Mouse (Mus musculus) frontal cortex, postnatal 25 days (tissue): ENCODE data around the gene Tomm20l.
"Not testable (repeated sequence)": the region's sequence is repeated elsewhere in the genome, so short reads cannot be mapped to it uniquely, and the experiment has no call there.

Experiments used
- DNase-seq, 2 experiments: peaks; one replicate each; pipeline ENCODE4 v3.0.0; 2022; ENCODE audit warnings: low spot score in 2 of 2

The Tomm20l gene

DNA sequence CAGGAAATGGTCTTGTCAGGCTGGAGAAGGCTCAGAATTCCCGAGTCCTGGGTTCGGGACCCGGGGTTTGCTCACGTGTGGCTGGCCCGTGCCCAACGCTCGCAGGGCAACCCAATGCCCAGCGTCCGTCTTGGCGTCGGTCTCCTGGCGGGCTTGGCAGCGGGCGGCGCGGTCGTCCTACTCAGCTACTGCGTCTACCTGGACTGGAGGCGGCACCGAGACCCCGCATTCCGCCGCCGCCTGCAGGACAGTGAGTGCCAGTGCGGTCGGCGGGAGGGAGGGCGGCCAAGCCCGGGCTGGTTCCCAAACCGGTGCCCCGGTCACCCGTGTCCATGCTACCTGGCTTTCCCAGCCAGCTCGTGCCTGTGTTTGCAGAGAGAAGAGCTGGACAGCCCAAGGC is at the start of gene Tomm20l:
Gene Tomm20l, plus strand, starts transcription at position 98 of the 400 bp plus-strand sequence.
- no peak for DNase-seq

GRCm38 (mm10) chr12:71069846-71070245 is 41.4 kb upstream of the Tomm20l start:
- no peak for DNase-seq

DNA sequence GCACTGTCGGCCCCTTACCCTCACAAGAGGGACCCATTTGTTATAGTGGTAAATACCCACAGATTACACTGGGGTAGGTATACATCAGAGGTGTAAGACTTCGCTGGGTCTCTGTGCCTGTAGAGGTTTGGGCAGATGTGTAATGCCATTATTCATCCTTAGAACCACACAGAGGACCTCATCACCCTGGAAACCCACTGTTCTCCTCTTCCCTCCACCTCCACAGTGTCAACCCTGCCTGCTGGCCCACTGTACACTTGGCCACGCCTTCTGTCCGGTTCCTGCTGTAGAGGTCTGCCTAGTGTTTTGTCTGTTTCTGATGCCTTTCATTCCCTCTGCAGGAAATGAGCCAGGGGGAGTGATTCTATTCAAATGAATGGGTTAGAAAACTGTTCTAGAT is 39.2 kb upstream of the Tomm20l start:
- no peak for DNase-seq

DNA sequence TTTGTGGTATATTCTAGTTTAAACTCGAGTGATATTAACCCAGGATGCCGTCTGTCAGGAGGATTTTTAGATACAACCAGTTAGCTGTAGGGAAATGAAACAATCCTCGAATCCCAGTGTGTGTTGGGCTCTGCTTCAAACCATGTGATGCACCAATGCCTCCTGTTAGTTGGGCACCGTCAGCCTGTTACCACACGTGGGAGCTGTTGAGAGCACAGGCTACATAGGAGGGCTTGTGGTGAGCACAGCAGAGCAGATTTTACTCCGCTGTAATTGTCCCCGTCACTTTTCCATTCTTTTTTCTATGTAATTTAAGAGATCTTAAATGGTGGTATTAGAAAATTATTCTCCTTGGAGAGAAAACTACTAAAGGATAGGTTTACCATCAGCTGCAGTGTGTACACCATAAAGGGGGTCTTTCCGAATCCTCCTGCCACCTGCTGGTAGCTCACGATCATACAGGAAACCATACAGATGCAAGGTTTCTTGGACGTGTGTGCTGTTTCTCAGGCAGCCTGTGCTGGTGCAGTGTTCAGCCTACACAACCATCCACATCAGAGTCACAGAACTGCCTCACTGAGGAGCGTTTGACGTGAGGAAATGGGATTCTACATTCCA is 38.0 kb upstream of the Tomm20l start:
- DNase-seq = no peak

DNA sequence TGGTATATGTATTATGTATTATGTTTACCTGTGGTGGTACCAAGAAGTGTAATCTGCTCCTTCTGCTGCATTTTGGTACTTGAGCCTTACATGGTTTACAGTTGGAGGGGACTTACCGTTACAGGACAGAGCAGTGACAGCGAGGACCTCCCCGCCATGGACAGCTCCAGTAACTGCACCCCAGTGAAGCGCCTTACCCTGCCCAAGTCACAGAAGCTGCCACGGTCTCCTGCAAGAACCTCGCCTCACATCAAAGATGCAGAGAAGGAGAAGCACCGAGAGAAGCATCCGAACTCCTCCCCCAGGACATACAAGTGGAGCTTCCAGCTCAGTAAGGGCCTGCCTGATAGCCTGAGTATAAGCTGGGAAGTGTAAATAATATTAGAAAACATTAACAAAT is 24.9 kb upstream of the Tomm20l start:
- no peak for DNase-seq

DNA sequence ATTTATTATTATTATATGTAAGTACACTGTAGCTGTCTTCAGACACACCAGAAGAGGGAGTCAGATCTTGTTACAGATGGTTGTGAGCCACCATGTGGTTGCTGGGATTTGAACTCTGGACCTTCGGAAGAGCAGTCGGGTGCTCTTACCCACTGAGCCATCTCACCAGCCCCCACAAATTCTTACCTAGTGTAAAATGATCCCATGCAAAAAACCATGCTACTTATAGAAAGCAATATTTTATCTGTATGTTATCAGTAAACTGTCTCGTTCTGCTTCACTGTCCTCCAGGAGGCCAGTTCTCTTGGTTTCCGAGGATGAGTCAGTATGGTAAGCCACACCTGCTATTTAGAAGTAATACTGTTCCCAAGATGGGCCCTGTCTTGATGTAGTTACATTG is 7.0 kb upstream of the Tomm20l start:
- not testable (repeated sequence) for DNase-seq

DNA sequence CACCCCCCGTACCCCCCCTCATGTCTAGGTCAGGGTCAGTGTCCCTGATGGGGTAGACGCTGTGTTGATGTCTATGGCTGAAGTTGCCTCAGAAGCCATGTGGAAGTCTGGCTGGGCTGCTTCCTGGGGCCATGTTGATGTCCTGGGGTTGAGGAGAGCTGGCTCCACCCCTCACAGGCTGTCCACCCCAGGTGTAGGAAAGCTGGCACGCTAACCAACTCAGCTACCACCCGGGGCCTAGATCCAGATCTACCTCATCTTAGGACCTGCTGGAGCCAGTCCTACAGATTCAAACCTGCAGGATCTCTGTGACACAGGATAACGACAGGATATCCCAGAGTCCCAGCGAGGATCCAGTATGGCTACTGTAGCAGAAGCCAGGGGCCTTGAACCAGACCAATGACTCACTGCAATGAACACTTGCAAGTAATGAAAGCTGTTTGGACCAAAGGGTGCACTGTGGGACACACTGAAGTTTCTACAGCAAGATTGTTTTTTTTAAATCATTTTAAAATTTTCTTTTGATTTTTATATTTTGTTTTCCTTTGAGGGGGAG is 3.9 kb upstream of the Tomm20l start:
- DNase-seq = no peak

DNA sequence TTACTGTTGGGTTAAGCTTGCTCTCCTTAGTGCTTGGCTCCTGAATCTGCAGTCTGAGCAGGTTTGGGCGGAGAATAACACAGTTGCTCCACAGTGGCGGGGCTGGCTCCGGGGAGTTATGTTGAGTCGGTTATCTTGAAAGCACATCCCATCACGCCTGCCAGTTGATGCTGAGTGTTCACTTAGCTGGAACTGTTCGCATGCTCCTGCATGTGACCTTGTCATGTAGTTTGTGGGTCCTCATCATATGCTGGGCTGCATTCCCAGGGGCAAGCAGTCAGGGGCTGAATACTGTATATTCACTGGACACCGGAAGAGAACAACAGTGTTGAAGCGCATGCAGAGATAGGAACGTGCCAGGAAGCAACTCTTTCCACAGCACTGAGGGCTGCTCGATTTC is 1.8 kb downstream of the Tomm20l start:
- no peak for DNase-seq

GRCm38 (mm10) chr12:71113675-71114288 is 2.6 kb downstream of the Tomm20l start:
- peak; percentile 20 to 25 for DNase-seq

- DNase-seq = no peak
Observed at GRCm38 (mm10) chr12:71116411-71116810, 5.2 kb downstream of the Tomm20l start.

DNA sequence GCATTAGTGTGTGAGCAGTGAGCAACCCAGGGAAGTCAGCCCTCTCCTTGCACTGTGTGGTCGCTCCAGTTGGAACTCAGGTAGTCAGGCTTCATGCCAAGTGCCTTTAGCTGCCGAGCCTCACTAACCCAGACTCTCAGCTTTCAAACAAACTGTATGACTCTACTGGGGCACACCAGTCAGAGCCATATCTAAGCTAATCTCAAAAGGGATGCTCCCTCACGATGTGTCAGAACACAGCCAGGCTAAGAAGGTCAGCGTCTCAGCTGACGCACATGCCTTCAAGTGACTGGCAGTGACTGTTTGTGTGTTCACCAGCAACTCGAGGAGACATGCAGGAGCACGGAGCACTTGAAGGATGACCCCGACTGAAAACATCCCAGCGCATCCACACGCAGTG is 11.5 kb downstream of the Tomm20l start:
- DNase-seq = no peak

GRCm38 (mm10) chr12:71123286-71123685 is 12.1 kb downstream of the Tomm20l start:
- DNase-seq = no peak

DNA sequence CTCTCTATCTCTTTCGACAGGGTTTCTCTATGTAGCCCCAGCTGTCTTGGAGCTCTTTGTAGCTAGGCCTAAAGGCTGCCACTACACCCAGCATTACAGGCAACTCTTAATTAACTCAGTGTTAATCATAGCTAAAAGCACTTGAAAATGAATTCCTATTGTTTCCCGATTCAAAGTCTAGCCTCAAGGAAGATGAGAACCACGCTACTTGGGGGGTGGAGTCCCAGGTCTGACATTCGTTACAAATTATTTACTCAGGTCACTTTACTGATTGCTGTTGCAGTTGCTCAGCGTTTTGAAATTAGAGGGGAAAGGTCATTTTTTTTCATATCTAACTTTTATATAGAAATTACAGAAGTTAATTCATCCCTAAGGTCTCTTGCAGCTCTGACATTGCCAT is 24.4 kb downstream of the Tomm20l start:
- DNase-seq = no peak

GRCm38 (mm10) chr12:71136130-71136973 is 25.1 kb downstream of the Tomm20l start, which contains the start of the genes Timm9 and 2700049A03Rik:
TSS of gene Timm9 (minus strand) at chr12:71136684.
TSS of gene 2700049A03Rik (plus strand) at chr12:71136848.
- peak; percentile 68 to 76 for DNase-seq

DNA sequence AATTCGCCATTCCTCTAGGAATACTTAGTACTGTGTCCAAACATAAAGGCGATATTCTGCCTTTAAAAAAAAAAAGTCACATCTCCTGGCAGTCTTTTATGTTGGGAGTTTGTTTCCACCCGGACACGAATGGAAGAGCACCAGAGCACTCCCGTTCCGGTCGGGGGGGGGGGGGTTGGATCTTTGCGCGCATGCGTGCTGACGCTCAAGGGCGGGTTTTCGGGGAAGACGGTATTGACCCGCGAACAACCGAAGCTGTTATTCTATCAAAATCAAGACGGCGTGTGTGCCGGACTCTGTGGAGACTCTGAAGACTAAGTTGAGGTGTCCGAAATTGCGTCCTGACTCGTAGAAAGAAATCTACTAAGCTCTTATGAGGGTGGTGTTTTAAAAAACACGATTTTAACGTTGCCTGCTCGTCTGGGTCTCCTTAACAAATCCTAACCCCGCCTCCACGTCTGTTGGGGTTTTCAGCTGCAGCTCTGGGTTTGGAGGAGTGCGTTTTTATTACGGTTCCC is 25.8 kb downstream of the Tomm20l start:
- DNase-seq = peak; percentile 53 to 66

GRCm38 (mm10) chr12:71137686-71138085 is 26.5 kb downstream of the Tomm20l start:
- DNase-seq = no peak

DNA sequence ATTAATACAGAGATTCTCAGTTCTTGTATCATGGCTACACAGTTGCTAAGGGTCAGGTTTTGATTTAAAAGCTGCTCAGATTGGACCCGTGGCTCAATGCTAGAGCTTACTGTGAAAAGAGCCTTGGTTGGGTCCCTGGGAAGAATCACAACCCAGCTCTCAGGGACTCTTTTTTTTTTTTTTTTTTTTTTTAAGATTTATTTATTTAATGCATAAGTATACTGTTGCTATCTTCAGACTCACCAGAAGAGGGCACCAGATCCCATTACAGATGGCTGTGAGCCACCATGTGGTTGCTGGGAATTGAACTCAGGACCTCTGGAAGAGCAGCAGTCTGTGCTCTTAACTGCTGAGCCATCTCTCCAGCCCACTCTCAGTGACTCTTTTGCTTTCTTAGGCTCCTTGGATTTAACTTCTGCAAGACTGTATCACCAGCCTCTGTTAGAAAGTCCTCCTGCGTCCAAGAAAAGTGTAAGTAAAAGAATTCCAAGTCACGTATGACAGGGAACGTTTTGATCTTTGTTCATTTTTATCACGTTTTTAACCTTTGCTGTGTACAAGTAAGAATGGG is 28.1 kb downstream of the Tomm20l start:
- no peak for DNase-seq

- DNase-seq = no peak
Observed at GRCm38 (mm10) chr12:71141189-71141588, 30.0 kb downstream of the Tomm20l start.

DNA sequence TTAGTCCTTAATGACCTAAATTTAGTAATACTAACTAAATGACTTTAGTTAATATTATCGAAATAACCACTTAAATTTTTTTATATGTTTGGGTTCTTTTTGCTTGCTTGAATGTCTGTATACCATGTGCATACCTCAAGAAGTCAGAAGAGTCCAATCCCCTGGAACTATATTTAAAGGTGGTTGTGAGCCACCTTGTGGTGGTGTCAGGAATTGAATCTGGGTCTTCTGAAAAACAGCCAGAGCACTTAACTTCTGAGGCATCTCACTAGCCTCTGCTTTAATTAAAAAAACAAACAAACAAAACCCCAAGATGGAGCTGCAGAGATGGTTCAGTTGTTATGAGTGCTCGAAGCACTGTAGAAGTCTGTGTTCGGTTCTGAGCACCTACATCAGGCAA is 36.4 kb downstream of the Tomm20l start:
- DNase-seq = peak in 1 of 2 experiments; percentile 34

- DNase-seq = no peak
Observed at GRCm38 (mm10) chr12:71148801-71149200, 37.6 kb downstream of the Tomm20l start.

DNA sequence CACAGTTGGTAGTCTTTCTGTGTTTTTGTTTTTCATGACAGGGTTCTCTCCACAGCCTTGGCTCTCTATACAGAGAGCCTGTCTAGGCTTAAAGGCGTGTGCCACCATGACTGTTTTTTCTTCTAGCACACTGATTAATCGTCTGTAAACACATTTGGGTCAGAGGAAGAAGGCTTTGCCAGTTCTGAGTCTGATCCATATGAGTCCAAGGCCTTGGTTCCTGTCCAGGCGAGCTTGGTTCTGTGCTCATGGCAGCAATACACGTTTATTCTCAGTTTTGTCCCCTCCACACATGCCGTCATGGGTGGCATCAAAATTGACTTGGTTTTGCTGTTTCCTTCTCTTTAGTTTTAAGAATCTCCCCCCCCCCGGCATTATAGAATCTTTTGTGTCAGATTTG is 38.2 kb downstream of the Tomm20l start:
- no peak for DNase-seq

GRCm38 (mm10) chr12:71150167-71150566 is 38.9 kb downstream of the Tomm20l start:
- DNase-seq = no peak
